In the genomic region with DNA sequence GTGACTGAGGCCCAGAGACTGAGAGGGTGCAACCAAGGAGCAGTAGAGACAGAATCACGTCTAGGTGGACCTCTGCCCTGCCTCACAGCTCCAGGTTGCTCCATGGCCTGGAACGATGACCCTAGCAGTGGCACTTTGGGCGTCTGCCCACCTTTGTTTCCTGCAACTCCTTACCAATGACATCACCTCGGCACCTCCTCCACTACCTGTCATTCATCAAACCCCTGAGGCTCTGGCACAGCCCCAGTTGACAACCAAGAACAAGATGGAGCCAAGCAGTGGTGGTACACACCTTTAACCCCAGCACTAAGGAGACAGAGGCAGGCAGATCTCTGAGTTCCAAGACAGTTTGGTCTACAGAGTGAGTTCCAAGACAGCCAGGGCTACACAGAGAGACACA, we compare ENCODE assay signal across 16 mouse cellular contexts. TPM values are rescaled to one million over a fixed set of nuclear protein-coding genes. Genes with fewer than 3 reads are reported as not detected.
"Had no signal": no experiment of that assay in that cellular context is flagged by ENCODE, and none has a peak within 500 bp of the region (broad histone marks: within the 10 kb centered on the region; RNA-seq: fewer than 3 reads in every experiment).

No protein-coding gene starts in this region.

- H3K27ac ChIP-seq: lung, embryonic 15.5 days; macrophage; midbrain, embryonic 13.5 days; midbrain, embryonic 15.5 days; neural tube, embryonic 12.5 days had no signal

- DNase-seq: lung, adult 2 months; lung, postnatal 14 days; lung, postnatal 36 days; right cerebral cortex, postnatal 14 days; thymus, adult 18-20 months; thymus, postnatal 14 days; thymus, postnatal 36 days had no signal

- H3K36me3 ChIP-seq: lung, embryonic 15.5 days; midbrain, embryonic 13.5 days; midbrain, embryonic 15.5 days; neural tube, embryonic 12.5 days had no signal

- H3K4me1 ChIP-seq: lung, embryonic 15.5 days; midbrain, embryonic 13.5 days; midbrain, embryonic 15.5 days; neural tube, embryonic 12.5 days had no signal

- H3K4me3 ChIP-seq: lung, embryonic 15.5 days; megakaryocyte, embryonic 14.5 days; midbrain, embryonic 13.5 days; midbrain, embryonic 15.5 days; neural tube, embryonic 12.5 days had no signal

- H3K4me2 ChIP-seq: lung, embryonic 15.5 days; midbrain, embryonic 11.5 days; midbrain, embryonic 13.5 days; midbrain, embryonic 15.5 days; neural tube, embryonic 12.5 days had no signal

- H3K9ac ChIP-seq: lung, embryonic 15.5 days; midbrain, embryonic 13.5 days; midbrain, embryonic 15.5 days; neural tube, embryonic 12.5 days had no signal

- ATAC-seq: lung, postnatal 0 days; midbrain, embryonic 13.5 days; midbrain, embryonic 15.5 days had no signal

- H3K27me3 ChIP-seq: lung, embryonic 15.5 days; midbrain, embryonic 13.5 days; midbrain, embryonic 15.5 days; neural tube, embryonic 12.5 days had no signal

- H3K9me3 ChIP-seq: lung, embryonic 15.5 days; megakaryocyte, embryonic 14.5 days; midbrain, embryonic 13.5 days; midbrain, embryonic 15.5 days; neural tube, embryonic 12.5 days had no signal

RNA-seq across cellular contexts. Expression of a gene that starts 1.7 kb away (rescaled TPM):
- total RNA-seq: midbrain, postnatal 0 days had no signal
